Mouse (Mus musculus): ENCODE measurements at regions not wholly inside any gene's neighbourhood (a gene's known extent, or its start where the extent isn't known, plus 50 kb on each side); places are given as distances from the start of the nearest gene placed in this dataset.

DNA sequence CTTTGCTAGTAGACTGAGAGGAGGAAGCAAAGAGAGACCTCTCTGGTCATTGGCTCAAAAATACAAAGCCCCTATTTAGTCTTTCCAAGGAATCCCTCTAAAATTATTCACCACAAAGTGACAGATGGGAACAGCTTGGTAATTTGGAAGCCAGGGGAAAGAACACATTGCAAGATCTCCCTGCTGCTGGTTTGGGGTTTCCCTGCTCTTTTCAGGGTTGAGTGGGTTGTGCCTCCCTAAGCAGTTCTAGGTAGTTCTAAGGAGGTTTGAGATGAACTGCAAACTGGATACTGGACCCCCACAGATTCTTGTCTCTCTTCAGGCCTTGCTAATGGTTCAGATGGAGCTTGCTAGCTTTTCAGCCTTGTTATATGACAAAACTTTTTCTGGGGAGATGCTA lies 749.3 kb downstream of the Gm826 start:
- no peaks in the 10 kb centered on the region for H3K27me3 ChIP-seq (replicated peaks)
- TF ChIP-seq BHLHE40 (IDR thresholded peaks at IDR 0.05; ENCODE audit: low read depth, low read length) (no peak), EP300 (IDR thresholded peaks at IDR 0.05; ENCODE audit: low read length) (no peak), JUN (IDR thresholded peaks at IDR 0.05; ENCODE audit: insufficient read depth, low read depth, low read length) (no peak), POLR2AphosphoS2 (IDR thresholded peaks at IDR 0.05; ENCODE audit: low read depth, low read length) (no peak), NELFE (IDR thresholded peaks at IDR 0.05; ENCODE audit: low read depth, low read length) (no peak), PAX5 (IDR thresholded peaks at IDR 0.05; ENCODE audit: low read length) (no peak), MEF2A (IDR thresholded peaks at IDR 0.05; ENCODE audit: borderline replicate concordance, low read depth, low read length) (no peak), SIN3A (IDR thresholded peaks at IDR 0.05; ENCODE audit: low read length) (no peak), CHD1 (IDR thresholded peaks at IDR 0.05; ENCODE audit: low read depth, low read length) (no peak), GABPA (IDR thresholded peaks at IDR 0.05; ENCODE audit: insufficient replicate concordance, low read depth, low read length) (no peak), ZKSCAN1 (IDR thresholded peaks at IDR 0.05; ENCODE audit: borderline replicate concordance, low read depth, low read length) (no peak), NRF1 (IDR thresholded peaks at IDR 0.05; ENCODE audit: low read depth, low read length) (no peak), MAFK (IDR thresholded peaks at IDR 0.05; ENCODE audit: insufficient replicate concordance, low read length) (no peak), RCOR1 (conservative IDR thresholded peaks at IDR 0.05; ENCODE audit: low read depth, low read length) (no peak), IRF4 (IDR thresholded peaks at IDR 0.05; ENCODE audit: low read depth, low read length) (no peak), ETS1 (conservative IDR thresholded peaks at IDR 0.05; ENCODE audit: low read depth, low read length) (no peak), E2F4 (IDR thresholded peaks at IDR 0.05; ENCODE audit: insufficient replicate concordance, low read depth, low read length) (no peak)
- H3K4me3 ChIP-seq (replicated peaks in 1 of 3; ENCODE audit: low read depth in 2 of 3, low read length in 2 of 3, poor library complexity in 1 of 3) = no peak overlapping the region
- H3K27ac ChIP-seq (ENCODE audit: insufficient read depth, low read depth) = no peak overlapping the region
- no peaks in the 10 kb centered on the region for H3K36me3 ChIP-seq (replicated peaks in 1 of 2; ENCODE audit: control insufficient read depth in 1 of 2, insufficient read depth in 1 of 2, low read length in 1 of 2)
- no peak for DNase-seq (ENCODE audit: extremely low read depth)
- H3K9me3 ChIP-seq (replicated peaks; ENCODE audit: low read length) = no peaks in the 10 kb centered on the region
- no peaks in the 10 kb centered on the region for H3K79me2 ChIP-seq (replicated peaks; ENCODE audit: control insufficient read depth, extremely low read depth, insufficient read depth, poor library complexity, severe bottlenecking)
- in situ Hi-C loops (cut with MboI; ENCODE audit: low pct_ligation_motif_present, low pct_unique_long_range_greater_than_20kb, low sequenced_read_pairs) (no loop called here), dilution Hi-C loops (cut with MboI; ENCODE audit: extremely low pct_ligation_motif_present, extremely low pct_unique_long_range_greater_than_20kb, low sequenced_read_pairs) (no loop called here)
- no peak overlapping the region for H3K9ac ChIP-seq (ENCODE audit: insufficient read depth, low read depth)
- H3K4me1 ChIP-seq (ENCODE audit: control insufficient read depth in 1 of 2, insufficient read depth in 2 of 2) = peaks cover 7 to 30% of the 10 kb centered on the region in 2 experiments; a peak in 3 of 4 replicates
- no peak overlapping the region for H3K4me2 ChIP-seq (ENCODE audit: insufficient read depth, low read depth, poor library complexity, severe bottlenecking)

GRCm38 (mm10) chr2:159586697-159587473 lies 747.1 kb downstream of the Gm826 start:
- dilution Hi-C loops (cut with MboI; ENCODE audit: extremely low pct_ligation_motif_present, extremely low pct_unique_long_range_greater_than_20kb, low sequenced_read_pairs) (no loop called here), in situ Hi-C loops (cut with MboI; ENCODE audit: low pct_ligation_motif_present, low pct_unique_long_range_greater_than_20kb, low sequenced_read_pairs) (no loop called here)
- H3K4me3 ChIP-seq (replicated peaks in 1 of 3; ENCODE audit: low read depth in 2 of 3, low read length in 2 of 3, poor library complexity in 1 of 3) = no peak overlapping the region
- H3K4me1 ChIP-seq (ENCODE audit: control insufficient read depth in 1 of 2, insufficient read depth in 2 of 2) = peaks cover 7 to 30% of the 10 kb centered on the region in 2 experiments; a peak in 3 of 4 replicates
- peak; percentile 57 for DNase-seq (ENCODE audit: extremely low read depth)
- H3K4me2 ChIP-seq (ENCODE audit: insufficient read depth, low read depth, poor library complexity, severe bottlenecking) = peak overlapping the region; percentile 16
- no peaks in the 10 kb centered on the region for H3K36me3 ChIP-seq (replicated peaks in 1 of 2; ENCODE audit: control insufficient read depth in 1 of 2, insufficient read depth in 1 of 2, low read length in 1 of 2)
- no peaks in the 10 kb centered on the region for H3K9me3 ChIP-seq (replicated peaks; ENCODE audit: low read length)
- no peaks in the 10 kb centered on the region for H3K79me2 ChIP-seq (replicated peaks; ENCODE audit: control insufficient read depth, extremely low read depth, insufficient read depth, poor library complexity, severe bottlenecking)
- peak overlapping the region; percentile 19; the same call in 1 of the 2 replicates for H3K9ac ChIP-seq (ENCODE audit: insufficient read depth, low read depth)
- no peak overlapping the region for H3K27ac ChIP-seq (ENCODE audit: insufficient read depth, low read depth)
- H3K27me3 ChIP-seq (replicated peaks) = no peaks in the 10 kb centered on the region
- TF ChIP-seq MAX (IDR thresholded peaks at IDR 0.05; ENCODE audit: low read length) (no peak), ZKSCAN1 (IDR thresholded peaks at IDR 0.05; ENCODE audit: borderline replicate concordance, low read depth, low read length) (no peak; the same call in 1 of the 2 replicates), MXI1 (IDR thresholded peaks at IDR 0.05; ENCODE audit: low read depth, low read length) (no peak), TBP (conservative IDR thresholded peaks at IDR 0.05; ENCODE audit: low read depth, low read length) (no peak), SIN3A (IDR thresholded peaks at IDR 0.05; ENCODE audit: low read length) (no peak), MAFK (IDR thresholded peaks at IDR 0.05; ENCODE audit: insufficient replicate concordance, low read length) (no peak), NELFE (IDR thresholded peaks at IDR 0.05; ENCODE audit: low read depth, low read length) (no peak), POLR2AphosphoS2 (IDR thresholded peaks at IDR 0.05; ENCODE audit: low read depth, low read length) (no peak), ELF1 (IDR thresholded peaks at IDR 0.05; ENCODE audit: low read depth, low read length) (peak; percentile 61), EP300 (IDR thresholded peaks at IDR 0.05; ENCODE audit: low read length) (peak; percentile 85), USF2 (conservative IDR thresholded peaks at IDR 0.05; ENCODE audit: low read depth, low read length) (no peak), CHD1 (IDR thresholded peaks at IDR 0.05; ENCODE audit: low read depth, low read length) (no peak), CHD2 (IDR thresholded peaks at IDR 0.05; ENCODE audit: low read length) (peak; percentile 71; the same call in 1 of the 2 replicates), TCF12 (IDR thresholded peaks at IDR 0.05; ENCODE audit: low read depth, low read length) (peak; percentile 49), HCFC1 (IDR thresholded peaks at IDR 0.05; ENCODE audit: low read depth, low read length) (no peak), ZMIZ1 (IDR thresholded peaks at IDR 0.05; ENCODE audit: low read depth, low read length) (no peak), PAX5 (IDR thresholded peaks at IDR 0.05; ENCODE audit: low read length) (no peak), JUND (conservative IDR thresholded peaks at IDR 0.05; ENCODE audit: low read depth, low read length) (0 out of 2 replicates have a peak, but pooled peaks have one; percentile 28), MYC (IDR thresholded peaks at IDR 0.05; ENCODE audit: low read depth, low read length) (no peak), USF1 (IDR thresholded peaks at IDR 0.05; ENCODE audit: low read depth, low read length) (no peak), SMC3 (IDR thresholded peaks at IDR 0.05; ENCODE audit: low read depth, low read length) (no peak; the same call in 1 of the 2 replicates)
